Mouse (Mus musculus) stomach, postnatal 0 days (tissue): ENCODE results near the gene Phtf2.

Experiments
- CTCF ChIP-seq: IDR thresholded peaks from 2 replicates; pipeline ENCODE4 v1.5.1; 2016; ENCODE audit warnings: antibody characterized with exemption, low read depth, mild to moderate bottlenecking, moderate library complexity
- EP300 ChIP-seq: optimal IDR thresholded peaks from 2 replicates; pipeline ENCODE3; 2016; ENCODE audit warnings: antibody characterized with exemption

DNA sequence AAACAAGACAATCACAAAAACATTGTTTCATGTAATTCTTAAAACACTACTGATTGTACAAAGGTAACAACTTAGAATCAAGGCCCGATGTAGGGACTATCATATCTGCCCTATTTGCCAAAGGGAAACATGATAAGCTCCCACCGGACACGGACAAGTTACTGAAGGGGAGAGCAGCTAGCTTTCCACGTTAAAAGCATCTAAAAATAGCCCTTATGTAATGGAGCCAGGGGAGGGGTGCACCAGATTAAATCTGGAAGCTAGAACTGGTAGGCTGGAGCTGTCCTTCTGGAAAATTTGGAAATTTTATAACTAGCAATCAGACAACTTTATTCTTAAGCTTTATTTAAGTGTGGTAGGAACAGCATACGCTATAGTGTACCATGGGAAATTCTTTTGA, 122.2 kb downstream of the Phtf2 start:
- TF ChIP-seq CTCF: no peak
- no peak for TF ChIP-seq EP300
